Mouse (Mus musculus): ENCODE data around the gene Syn3. TPM values are rescaled to one million over a fixed set of nuclear protein-coding genes. Genes with fewer than 3 reads are reported as not detected.

Syn3 gene
- polyA plus RNA-seq, 1 experiment: 3.3 TPM

- WGBS: 80% methylated on average over 10 of the region's 10 CpGs
- no peaks in the 10 kb centered on the region for H3K27me3 ChIP-seq (replicated peaks; ENCODE audit: control insufficient read depth, insufficient read depth, low read length)
- DNase-seq: no peak
- peak overlapping the region; percentile 43; the same call in 1 of the 2 replicates for H3K27ac ChIP-seq (ENCODE audit: insufficient read depth, low read depth, low read length)
- H3K4me3 ChIP-seq (ENCODE audit: insufficient read depth, low read depth, low read length): no peak overlapping the region
- H3K4me1 ChIP-seq (ENCODE audit: control insufficient read depth, insufficient read depth, low read length): peaks cover 12% of the 10 kb centered on the region; the same call in 1 of the 2 replicates
- H3K36me3 ChIP-seq (ENCODE audit: control insufficient read depth, insufficient read depth, low read length): no peaks in the 10 kb centered on the region
- TF ChIP-seq CTCF (conservative IDR thresholded peaks at IDR 0.05; ENCODE audit: insufficient read depth, insufficient read length, low read depth, low read length) (no peak), POLR2A (IDR thresholded peaks at IDR 0.05; ENCODE audit: low read depth, low read length) (no peak)
Measured at GRCm38 (mm10) chr10:86052818-86053522, 445.7 kb downstream of the Syn3 start.

GRCm38 (mm10) chr10:86050522-86050921 is 448.2 kb downstream of the Syn3 start:
- Histone ChIP-seq H3K4me3 (ENCODE audit: insufficient read depth, low read depth, low read length) (no peak overlapping the region), H3K36me3 (ENCODE audit: control insufficient read depth, insufficient read depth, low read length) (peaks cover 4% of the 10 kb centered on the region), H3K27me3 (replicated peaks; ENCODE audit: control insufficient read depth, insufficient read depth, low read length) (no peaks in the 10 kb centered on the region), H3K4me1 (ENCODE audit: control insufficient read depth, insufficient read depth, low read length) (peaks cover 6% of the 10 kb centered on the region; the same call in 1 of the 2 replicates), H3K27ac (ENCODE audit: insufficient read depth, low read depth, low read length) (peak overlapping the region; percentile 62)
- peak; percentile 73 for DNase-seq
- 25% methylated on average over 2 of the region's 2 CpGs for WGBS
- no peak for TF ChIP-seq CTCF (conservative IDR thresholded peaks at IDR 0.05; ENCODE audit: insufficient read depth, insufficient read length, low read depth, low read length)
- no peak for TF ChIP-seq POLR2A (IDR thresholded peaks at IDR 0.05; ENCODE audit: low read depth, low read length)

GRCm38 (mm10) chr10:86047786-86048185 is 450.9 kb downstream of the Syn3 start:
- Histone ChIP-seq H3K27me3 (replicated peaks; ENCODE audit: control insufficient read depth, insufficient read depth, low read length) (no peaks in the 10 kb centered on the region), H3K4me3 (ENCODE audit: insufficient read depth, low read depth, low read length) (no peak overlapping the region), H3K4me1 (ENCODE audit: control insufficient read depth, insufficient read depth, low read length) (peaks cover 3% of the 10 kb centered on the region; the same call in 1 of the 2 replicates), H3K27ac (ENCODE audit: insufficient read depth, low read depth, low read length) (no peak overlapping the region), H3K36me3 (ENCODE audit: control insufficient read depth, insufficient read depth, low read length) (peaks cover 9% of the 10 kb centered on the region)
- 94% methylated on average over 9 of the region's 9 CpGs for WGBS
- TF ChIP-seq CTCF (conservative IDR thresholded peaks at IDR 0.05; ENCODE audit: insufficient read depth, insufficient read length, low read depth, low read length) (no peak), POLR2A (IDR thresholded peaks at IDR 0.05; ENCODE audit: low read depth, low read length) (no peak)
- DNase-seq: no peak

- no peak for DNase-seq
- peaks cover 3% of the 10 kb centered on the region; the same call in 1 of the 2 replicates for H3K4me1 ChIP-seq (ENCODE audit: control insufficient read depth, insufficient read depth, low read length)
- H3K4me3 ChIP-seq (ENCODE audit: insufficient read depth, low read depth, low read length): no peak overlapping the region
- H3K27me3 ChIP-seq (replicated peaks; ENCODE audit: control insufficient read depth, insufficient read depth, low read length): no peaks in the 10 kb centered on the region
- H3K27ac ChIP-seq (ENCODE audit: insufficient read depth, low read depth, low read length): no peak overlapping the region
- peaks cover 12% of the 10 kb centered on the region for H3K36me3 ChIP-seq (ENCODE audit: control insufficient read depth, insufficient read depth, low read length)
- TF ChIP-seq CTCF (conservative IDR thresholded peaks at IDR 0.05; ENCODE audit: insufficient read depth, insufficient read length, low read depth, low read length): no peak
- no peak for TF ChIP-seq POLR2A (IDR thresholded peaks at IDR 0.05; ENCODE audit: low read depth, low read length)
- WGBS: 91% methylated on average over 1 of the region's 1 CpGs
Measured at GRCm38 (mm10) chr10:86046371-86046770, 452.3 kb downstream of the Syn3 start.

- H3K36me3 ChIP-seq (ENCODE audit: control insufficient read depth, insufficient read depth, low read length): peaks cover 12% of the 10 kb centered on the region
- peak; percentile 78 for DNase-seq
- TF ChIP-seq CTCF (conservative IDR thresholded peaks at IDR 0.05; ENCODE audit: insufficient read depth, insufficient read length, low read depth, low read length) (no peak), POLR2A (IDR thresholded peaks at IDR 0.05; ENCODE audit: low read depth, low read length) (no peak)
- H3K4me1 ChIP-seq (ENCODE audit: control insufficient read depth, insufficient read depth, low read length): no peaks in the 10 kb centered on the region; the same call in 1 of the 2 replicates
- H3K4me3 ChIP-seq (ENCODE audit: insufficient read depth, low read depth, low read length): no peak overlapping the region
- H3K27me3 ChIP-seq (replicated peaks; ENCODE audit: control insufficient read depth, insufficient read depth, low read length): no peaks in the 10 kb centered on the region
- WGBS: 58% methylated on average over 8 of the region's 8 CpGs
- H3K27ac ChIP-seq (ENCODE audit: insufficient read depth, low read depth, low read length): peak overlapping the region; percentile 11; the same call in 1 of the 2 replicates
Measured at GRCm38 (mm10) chr10:86044066-86044465, 454.6 kb downstream of the Syn3 start.

- WGBS: 79% methylated on average over 4 of the region's 4 CpGs
- H3K36me3 ChIP-seq (ENCODE audit: control insufficient read depth, insufficient read depth, low read length): peaks cover 13% of the 10 kb centered on the region
Measured at GRCm38 (mm10) chr10:86043651-86044050, 455.0 kb downstream of the Syn3 start.

DNA sequence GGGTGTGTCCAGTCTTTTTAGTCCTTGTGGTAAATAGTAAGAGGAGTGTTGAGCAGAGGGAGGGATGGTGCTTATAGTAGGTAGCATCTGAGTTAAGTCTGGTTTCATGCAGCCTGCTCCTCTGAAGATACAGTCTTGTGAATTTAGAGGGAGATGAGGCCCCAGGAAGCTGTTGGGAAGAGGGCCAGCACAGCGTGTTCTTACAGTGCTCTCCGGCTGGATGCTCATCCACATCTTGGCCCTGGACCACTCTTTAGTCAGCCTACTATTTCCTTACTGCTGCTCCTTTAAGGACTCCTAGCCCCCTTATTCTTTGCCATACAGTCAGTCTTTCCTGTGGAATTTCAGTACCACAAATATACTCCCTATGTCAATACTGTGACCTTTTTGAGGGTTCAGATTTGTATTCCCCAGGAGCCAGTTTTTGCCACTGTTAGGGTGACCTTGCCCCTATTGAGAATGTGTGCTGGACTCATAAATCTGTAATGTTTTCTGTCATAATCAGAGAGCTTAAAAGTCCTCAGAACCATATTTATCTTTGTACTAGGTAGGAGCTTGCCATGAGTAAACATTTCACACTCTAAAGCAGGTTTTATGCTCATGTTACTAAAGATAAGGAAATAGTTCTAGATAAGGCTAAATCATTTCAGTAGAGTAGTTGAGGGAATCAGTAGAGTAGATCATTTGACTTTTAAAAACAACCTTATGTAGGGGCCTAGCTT is 464.5 kb downstream of the Syn3 start:
- no peak for DNase-seq
- TF ChIP-seq CTCF (conservative IDR thresholded peaks at IDR 0.05; ENCODE audit: insufficient read depth, insufficient read length, low read depth, low read length): no peak
- TF ChIP-seq POLR2A (IDR thresholded peaks at IDR 0.05; ENCODE audit: low read depth, low read length): no peak
- Histone ChIP-seq H3K27ac (ENCODE audit: insufficient read depth, low read depth, low read length) (no peak overlapping the region), H3K27me3 (replicated peaks; ENCODE audit: control insufficient read depth, insufficient read depth, low read length) (no peaks in the 10 kb centered on the region), H3K36me3 (ENCODE audit: control insufficient read depth, insufficient read depth, low read length) (peaks cover 4% of the 10 kb centered on the region; the same call in 1 of the 2 replicates), H3K4me1 (ENCODE audit: control insufficient read depth, insufficient read depth, low read length) (no peaks in the 10 kb centered on the region), H3K4me3 (ENCODE audit: insufficient read depth, low read depth, low read length) (no peak overlapping the region)
- WGBS: 51% methylated on average over 2 of the region's 2 CpGs

More at GRCm38 (mm10) chr10:86043651-86044050, 455.0 kb downstream of the Syn3 start:
- Histone ChIP-seq H3K27me3 (replicated peaks; ENCODE audit: control insufficient read depth, insufficient read depth, low read length) (no peaks in the 10 kb centered on the region), H3K4me1 (ENCODE audit: control insufficient read depth, insufficient read depth, low read length) (no peaks in the 10 kb centered on the region; the same call in 1 of the 2 replicates), H3K4me3 (ENCODE audit: insufficient read depth, low read depth, low read length) (no peak overlapping the region), H3K27ac (ENCODE audit: insufficient read depth, low read depth, low read length) (no peak overlapping the region)
- TF ChIP-seq POLR2A (IDR thresholded peaks at IDR 0.05; ENCODE audit: low read depth, low read length): no peak
- TF ChIP-seq CTCF (conservative IDR thresholded peaks at IDR 0.05; ENCODE audit: insufficient read depth, insufficient read length, low read depth, low read length): no peak
- DNase-seq: no peak
